Mouse (Mus musculus) MEL (cell line): ENCODE results near the gene Fgfr2. TPM values are rescaled to one million over a fixed set of nuclear protein-coding genes. Genes with fewer than 3 reads are reported as not detected.

Experiments
- DNase-seq: peaks from one replicate; pipeline ENCODE4 v3.0.0; 2011; ENCODE audit warnings: low read depth, low spot score
- H3K27ac ChIP-seq: 2 replicates; pipeline ENCODE4 v1.5.1; 2012; ENCODE audit warnings: low read depth, mild to moderate bottlenecking, control low read depth, low read length, moderate library complexity; ENCODE audit not compliant: control insufficient read depth
- H3K27me3 ChIP-seq, 2 experiments: fragments of 150-350 bp in 1 of 2; sonication (generic) in 1 of 2; 2 replicates each; pipeline ENCODE4 v1.6.1; 2012; ENCODE audit warnings: low read length in 2 of 2, mild to moderate bottlenecking in 2 of 2, improper control_type of control experiment in 1 of 2, moderate library complexity in 1 of 2; ENCODE audit not compliant: insufficient read depth in 2 of 2, control insufficient read depth in 1 of 2
- H3K36me3 ChIP-seq, 2 experiments: 2 replicates each; pipeline ENCODE4 v1.6.1; 2012 to 2014; ENCODE audit warnings: low read length in 2 of 2, improper control_type of control experiment in 1 of 2, inconsistent platforms in 1 of 2, mild to moderate bottlenecking in 1 of 2; ENCODE audit not compliant: insufficient read depth in 2 of 2, control insufficient read depth in 1 of 2
- H3K4me1 ChIP-seq, 2 experiments: fragments of 150-350 bp in 1 of 2; sonication (generic) in 1 of 2; 2 replicates each; pipeline ENCODE4 v1.6.1; 2012; ENCODE audit warnings: low read length in 2 of 2, improper control_type of control experiment in 1 of 2, mild to moderate bottlenecking in 1 of 2; ENCODE audit not compliant: insufficient read depth in 2 of 2, control insufficient read depth in 1 of 2
- H3K4me3 ChIP-seq, 2 experiments: fragments of 150-350 bp in 1 of 2; sonication (generic) in 1 of 2; 2 replicates each; pipeline ENCODE4 v1.5.1; 2012; ENCODE audit warnings: low read depth in 2 of 2, low read length in 2 of 2, mild to moderate bottlenecking in 2 of 2, moderate library complexity in 2 of 2, control low read depth in 1 of 2, improper control_type of control experiment in 1 of 2; ENCODE audit not compliant: control insufficient read depth in 1 of 2, insufficient read depth in 1 of 2
- H3K79me2 ChIP-seq: 2 replicates; pipeline ENCODE4 v1.6.1; 2012; ENCODE audit warnings: mild to moderate bottlenecking, low read length, moderate library complexity; ENCODE audit not compliant: control insufficient read depth, poor library complexity, insufficient read depth
- H3K9ac ChIP-seq: 2 replicates; pipeline ENCODE4 v1.6.1; 2012; ENCODE audit warnings: low read depth, mild to moderate bottlenecking, control low read depth, low read length, moderate library complexity; ENCODE audit not compliant: control insufficient read depth, poor library complexity, severe bottlenecking
- H3K9me3 ChIP-seq: fragments of 150-350 bp; sonication (generic); replicated peaks from 2 replicates; pipeline ENCODE4 v1.6.1; 2012; ENCODE audit warnings: mild to moderate bottlenecking, low read length, improper control_type of control experiment, moderate library complexity; ENCODE audit not compliant: insufficient read depth
- CHD1 ChIP-seq: IDR thresholded peaks from 2 replicates; pipeline ENCODE4 v1.6.1; 2012; ENCODE audit warnings: low read depth, mild to moderate bottlenecking, inconsistent platforms, low read length, improper control_type of control experiment
- CHD2 ChIP-seq: IDR thresholded peaks from 2 replicates; pipeline ENCODE4 v1.6.1; 2011; ENCODE audit warnings: low read length, improper control_type of control experiment
- E2F4 ChIP-seq: IDR thresholded peaks from 2 replicates; pipeline ENCODE4 v1.6.1; 2011; ENCODE audit warnings: low read depth, low read length, improper control_type of control experiment, borderline replicate concordance
- EP300 ChIP-seq, 2 experiments: IDR thresholded peaks; 2 replicates each; pipeline ENCODE4 v1.6.1; 2011; ENCODE audit warnings: improper control_type of control experiment in 2 of 2, low read length in 2 of 2, low read depth in 1 of 2, mild to moderate bottlenecking in 1 of 2
- ETS1 ChIP-seq: IDR thresholded peaks from 2 replicates; pipeline ENCODE4 v1.6.1; 2012; ENCODE audit warnings: low read depth, mild to moderate bottlenecking, inconsistent platforms, low read length, improper control_type of control experiment, moderate library complexity
- GATA1 ChIP-seq: IDR thresholded peaks from 2 replicates; pipeline ENCODE4 v1.6.1; 2011; ENCODE audit warnings: low read depth, low read length, improper control_type of control experiment
- JUND ChIP-seq: IDR thresholded peaks from 2 replicates; pipeline ENCODE4 v1.6.1; 2011; ENCODE audit warnings: low read depth, mild to moderate bottlenecking, improper control_type of control experiment, low read length
- MAFK ChIP-seq: IDR thresholded peaks from 2 replicates; pipeline ENCODE4 v1.6.1; 2011; ENCODE audit warnings: low read depth, mild to moderate bottlenecking, low read length, improper control_type of control experiment, borderline replicate concordance
- MAZ ChIP-seq: IDR thresholded peaks from 2 replicates; pipeline ENCODE4 v1.6.1; 2012; ENCODE audit warnings: low read depth, mild to moderate bottlenecking, inconsistent platforms, low read length, improper control_type of control experiment
- MEF2A ChIP-seq: IDR thresholded peaks from 2 replicates; pipeline ENCODE4 v1.6.1; 2014; ENCODE audit warnings: low read depth, mild to moderate bottlenecking, inconsistent platforms, low read length, improper control_type of control experiment; ENCODE audit not compliant: poor library complexity, insufficient replicate concordance, severe bottlenecking; ENCODE audit errors: extremely low read depth
- NRF1 ChIP-seq: IDR thresholded peaks from 2 replicates; pipeline ENCODE4 v1.6.1; 2014; ENCODE audit warnings: low read depth, mild to moderate bottlenecking, inconsistent platforms, low read length, improper control_type of control experiment, moderate library complexity; ENCODE audit not compliant: poor library complexity, insufficient read depth, severe bottlenecking
- RCOR1 ChIP-seq: IDR thresholded peaks from 2 replicates; pipeline ENCODE4 v1.6.1; 2012; ENCODE audit warnings: low read depth, mild to moderate bottlenecking, inconsistent platforms, low read length, improper control_type of control experiment
- SMC3 ChIP-seq: IDR thresholded peaks from 2 replicates; pipeline ENCODE4 v1.6.1; 2011; ENCODE audit warnings: low read depth, low read length, improper control_type of control experiment
- TAL1 ChIP-seq: IDR thresholded peaks from 2 replicates; pipeline ENCODE4 v1.6.1; 2012; ENCODE audit warnings: mild to moderate bottlenecking, inconsistent platforms, low read length, moderate library complexity, mixed read lengths
- TCF12 ChIP-seq: IDR thresholded peaks from 2 replicates; pipeline ENCODE4 v1.6.1; 2014; ENCODE audit warnings: low read depth, mild to moderate bottlenecking, inconsistent platforms, low read length, improper control_type of control experiment, moderate library complexity
- UBTF ChIP-seq: IDR thresholded peaks from 2 replicates; pipeline ENCODE4 v1.6.1; 2012; ENCODE audit warnings: low read depth, mild to moderate bottlenecking, inconsistent platforms, low read length, improper control_type of control experiment, moderate library complexity, borderline replicate concordance; ENCODE audit not compliant: insufficient read depth
- USF2 ChIP-seq, 2 experiments: IDR thresholded peaks; 2 replicates each; pipeline ENCODE4 v1.6.1; 2011 to 2012; ENCODE audit warnings: improper control_type of control experiment in 2 of 2, low read length in 2 of 2, borderline replicate concordance in 1 of 2, inconsistent platforms in 1 of 2, low read depth in 1 of 2, mild to moderate bottlenecking in 1 of 2; ENCODE audit not compliant: insufficient read depth in 1 of 2
- ZC3H11A ChIP-seq: IDR thresholded peaks from 2 replicates; pipeline ENCODE4 v1.6.1; 2012; ENCODE audit warnings: low read depth, mild to moderate bottlenecking, inconsistent platforms, low read length, improper control_type of control experiment
- ZKSCAN1 ChIP-seq: IDR thresholded peaks from 2 replicates; pipeline ENCODE4 v1.6.1; 2012; ENCODE audit warnings: low read depth, mild to moderate bottlenecking, inconsistent platforms, low read length, improper control_type of control experiment, moderate library complexity
- ZNF384 ChIP-seq: IDR thresholded peaks from 2 replicates; pipeline ENCODE4 v1.6.1; 2012; ENCODE audit warnings: low read depth, mild to moderate bottlenecking, inconsistent platforms, low read length, improper control_type of control experiment
- polyA plus RNA-seq, 2 experiments: library from polyadenylated mRNA; stranded (reverse) in 1 of 2; unstranded in 1 of 2; fragments of >175 nt in 1 of 2; fragments of >200 nt in 1 of 2; gene quantifications; 2 replicates each; pipeline versions ENCODE4 v1.2.1 to v1.2.4; 2012; ENCODE audit warnings: low replicate concordance in 2 of 2, low read depth in 1 of 2; ENCODE audit not compliant: insufficient read length in 2 of 2, insufficient read depth in 1 of 2, missing spikeins in 1 of 2
- total RNA-seq: library from RNA; depleted of rRNA; stranded (reverse); fragments of 300-350 nt; gene quantifications from 2 replicates; pipeline ENCODE4 v1.2.3, GENCODE M21; 2012

Fgfr2 gene
- total and polyA plus RNA-seq, 3 experiments, result not detected

- no peaks in the 10 kb centered on the region for H3K27me3 ChIP-seq
- no peaks in the 10 kb centered on the region for H3K9me3 ChIP-seq
- no peaks in the 10 kb centered on the region for H3K79me2 ChIP-seq
- no peak overlapping the region for H3K4me3 ChIP-seq
- no peak for DNase-seq
- H3K9ac ChIP-seq, result no peak overlapping the region
- H3K36me3 ChIP-seq, result no peaks in the 10 kb centered on the region
- no peaks in the 10 kb centered on the region for H3K4me1 ChIP-seq
- TF ChIP-seq TCF12 (no peak), JUND (no peak), MAFK (no peak), E2F4 (no peak), TAL1 (no peak), CHD2 (no peak), MAZ (no peak), CHD1 (no peak), ETS1 (no peak), UBTF (no peak), ZC3H11A (no peak), EP300 (IDR thresholded peaks at IDR 0.05; ENCODE audit: low read depth in 1 of 2, low read length in 2 of 2) (no peak), MEF2A (no peak), RCOR1 (no peak), GATA1 (no peak), USF2 (IDR thresholded peaks at IDR 0.05; ENCODE audit: borderline replicate concordance in 1 of 2, insufficient read depth in 1 of 2, low read depth in 1 of 2, low read length in 2 of 2) (no peak), NRF1 (no peak)
- TF ChIP-seq, all 39 proteins: peak for 0
- no peak overlapping the region for H3K27ac ChIP-seq
Measured at GRCm38 (mm10) chr7:130222633-130223354, 2900.4 kb downstream of the Fgfr2 start.

- no peaks in the 10 kb centered on the region for H3K79me2 ChIP-seq
- no peaks in the 10 kb centered on the region for H3K4me1 ChIP-seq
- no peak for DNase-seq
- H3K9me3 ChIP-seq, result no peaks in the 10 kb centered on the region
- no peaks in the 10 kb centered on the region for H3K36me3 ChIP-seq
- TF ChIP-seq ETS1 (no peak), SMC3 (no peak), TCF12 (no peak), ZNF384 (no peak), JUND (no peak), CHD2 (no peak), E2F4 (no peak), TAL1 (no peak), ZKSCAN1 (no peak)
- no peak overlapping the region for H3K9ac ChIP-seq
- H3K27ac ChIP-seq, result no peak overlapping the region
- no peak overlapping the region for H3K4me3 ChIP-seq
- H3K27me3 ChIP-seq, result no peaks in the 10 kb centered on the region
Measured at GRCm38 (mm10) chr7:130221661-130222387, 2901.3 kb downstream of the Fgfr2 start.
